Mouse (Mus musculus): ENCODE measurements around the gene Hspa1a. TPM values are rescaled to one million over a fixed set of nuclear protein-coding genes. Genes with fewer than 3 reads are reported as not detected.
"Not testable (repeated sequence)": the region's sequence is repeated elsewhere in the genome, so short reads cannot be mapped to it uniquely, and the experiment has no call there.

Gene Hspa1a
- total and polyA plus RNA-seq, 2 experiments from 2014 or later = 8.5 to 13.8 TPM

DNA sequence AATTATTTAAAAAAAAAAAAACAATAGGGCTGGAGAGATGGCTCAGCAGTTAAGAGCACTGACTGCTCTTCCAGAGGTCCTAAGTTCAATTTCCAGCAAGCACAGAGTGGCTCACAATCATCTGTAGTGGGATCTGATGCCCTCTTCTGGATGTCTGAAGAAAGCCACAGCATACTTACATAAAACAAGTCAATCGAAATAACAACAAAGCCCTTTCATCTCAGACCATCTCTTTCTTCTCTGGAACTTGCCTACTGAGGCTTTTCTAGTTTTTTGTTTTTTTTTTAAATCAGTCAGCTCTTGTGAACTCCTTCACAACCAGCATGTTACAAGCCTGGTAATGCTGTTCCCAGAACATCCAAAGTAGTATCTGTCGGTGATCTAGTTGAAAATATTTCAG, 8.7 kb upstream of the Hspa1a start:
- H3K9ac ChIP-seq = peak overlapping the region; percentile 73
- peak overlapping the region; percentile 91 for H3K4me2 ChIP-seq (ENCODE audit: low read depth)
- no peaks in the 10 kb centered on the region for H3K9me3 ChIP-seq (ENCODE audit: low read length)
- H3K4me1 ChIP-seq (ENCODE audit: insufficient read depth) = peaks cover 6% of the 10 kb centered on the region
- 12% methylated on average over 2 of the region's 2 CpGs for WGBS
- no peak overlapping the region for H3K27ac ChIP-seq (ENCODE audit: low read depth, low read length)
- peak; percentile 67 for TF ChIP-seq CTCF (IDR thresholded peaks at IDR 0.05; ENCODE audit: low read depth)
- peak overlapping the region; percentile 94 for H3K4me3 ChIP-seq (ENCODE audit: low read depth, low read length)
- DNase-seq (peak; percentile 36), ATAC-seq (no peak)
- H3K27me3 ChIP-seq (ENCODE audit: insufficient read depth, low read length) = no peaks in the 10 kb centered on the region
- H3K36me3 ChIP-seq (ENCODE audit: insufficient read depth) = peaks cover 6% of the 10 kb centered on the region; the same call in 1 of the 2 replicates

DNA sequence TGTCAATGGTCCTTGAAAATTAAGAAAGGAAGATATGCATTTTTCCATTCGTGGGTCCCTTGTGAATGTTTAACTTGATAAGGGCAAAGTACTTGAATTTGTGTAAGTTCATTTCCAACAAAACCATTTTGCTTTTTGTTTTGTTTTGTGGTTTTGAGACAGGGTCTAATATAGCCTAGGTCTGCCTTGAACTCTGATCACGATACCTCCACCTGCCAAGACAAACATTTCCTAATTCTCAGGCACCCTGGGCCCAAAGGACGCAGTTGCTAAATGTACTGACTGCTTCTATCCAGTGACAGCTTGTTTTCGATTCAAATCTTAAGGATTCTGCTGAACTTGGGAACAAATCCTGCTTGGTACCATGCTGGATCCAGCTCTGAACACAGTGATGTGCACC, 7.7 kb upstream of the Hspa1a start:
- no peak overlapping the region for H3K4me3 ChIP-seq (ENCODE audit: low read depth, low read length)
- H3K4me2 ChIP-seq (ENCODE audit: low read depth) = no peak overlapping the region
- no peaks in the 10 kb centered on the region for H3K36me3 ChIP-seq (ENCODE audit: insufficient read depth)
- H3K27ac ChIP-seq (ENCODE audit: low read depth, low read length) = no peak overlapping the region
- no peaks in the 10 kb centered on the region for H3K9me3 ChIP-seq (ENCODE audit: low read length)
- ATAC-seq (no peak), DNase-seq (no peak)
- no peak for TF ChIP-seq CTCF (IDR thresholded peaks at IDR 0.05; ENCODE audit: low read depth)
- peaks cover 6% of the 10 kb centered on the region for H3K4me1 ChIP-seq (ENCODE audit: insufficient read depth)
- no peak overlapping the region for H3K9ac ChIP-seq
- no peaks in the 10 kb centered on the region for H3K27me3 ChIP-seq (ENCODE audit: insufficient read depth, low read length)
- 97% methylated on average over 4 of the region's 4 CpGs for WGBS

DNA sequence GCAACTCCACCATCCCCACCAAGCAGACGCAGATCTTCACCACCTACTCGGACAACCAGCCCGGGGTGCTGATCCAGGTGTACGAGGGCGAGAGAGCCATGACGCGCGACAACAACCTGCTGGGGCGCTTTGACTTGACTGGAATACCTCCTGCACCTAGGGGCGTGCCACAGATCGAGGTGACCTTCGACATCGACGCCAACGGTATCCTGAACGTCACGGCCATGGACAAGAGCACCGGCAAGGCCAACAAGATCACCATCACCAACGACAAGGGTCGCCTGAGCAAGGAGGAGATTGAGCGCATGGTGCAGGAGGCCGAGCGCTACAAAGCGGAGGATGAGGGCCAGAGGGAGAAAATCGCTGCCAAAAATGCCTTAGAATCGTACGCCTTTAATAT, 6.3 kb upstream of the Hspa1a start:
- TF ChIP-seq CTCF (IDR thresholded peaks at IDR 0.05; ENCODE audit: low read depth) = no peak
- 91% methylated on average over 27 of the region's 27 CpGs for WGBS
- peaks cover 6% of the 10 kb centered on the region for H3K4me1 ChIP-seq (ENCODE audit: insufficient read depth)

DNA sequence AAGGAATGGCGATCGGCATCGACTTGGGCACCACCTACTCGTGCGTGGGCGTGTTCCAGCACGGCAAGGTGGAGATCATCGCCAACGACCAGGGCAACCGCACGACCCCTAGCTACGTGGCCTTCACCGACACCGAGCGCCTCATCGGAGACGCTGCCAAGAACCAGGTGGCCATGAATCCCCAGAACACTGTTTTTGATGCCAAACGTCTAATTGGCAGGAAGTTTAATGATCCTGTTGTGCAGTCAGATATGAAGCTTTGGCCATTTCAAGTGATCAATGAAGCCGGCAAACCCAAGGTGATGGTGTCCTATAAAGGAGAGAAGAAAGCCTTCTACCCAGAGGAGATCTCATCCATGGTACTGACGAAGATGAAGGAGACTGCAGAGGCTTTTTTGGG, 5.0 kb upstream of the Hspa1a start:
- no peak overlapping the region for H3K9ac ChIP-seq
- DNase-seq = no peak
- no peak overlapping the region for H3K4me2 ChIP-seq (ENCODE audit: low read depth)
- no peak for TF ChIP-seq CTCF (IDR thresholded peaks at IDR 0.05; ENCODE audit: low read depth)
- H3K27ac ChIP-seq (ENCODE audit: low read depth, low read length) = no peak overlapping the region
- H3K36me3 ChIP-seq (ENCODE audit: insufficient read depth) = no peaks in the 10 kb centered on the region
- peaks cover 4% of the 10 kb centered on the region for H3K4me1 ChIP-seq (ENCODE audit: insufficient read depth)
- H3K4me3 ChIP-seq (ENCODE audit: low read depth, low read length) = no peak overlapping the region
- 96% methylated on average over 20 of the region's 20 CpGs for WGBS
- ATAC-seq = no peak
- no peaks in the 10 kb centered on the region for H3K27me3 ChIP-seq (ENCODE audit: insufficient read depth, low read length)
- H3K9me3 ChIP-seq (ENCODE audit: low read length) = no peaks in the 10 kb centered on the region

More for the DNA sequence above, 6.3 kb upstream of the Hspa1a start:
- DNase-seq (no peak), ATAC-seq (no peak)
- Histone ChIP-seq H3K27ac (ENCODE audit: low read depth, low read length) (no peak overlapping the region), H3K27me3 (ENCODE audit: insufficient read depth, low read length) (no peaks in the 10 kb centered on the region), H3K36me3 (ENCODE audit: insufficient read depth) (no peaks in the 10 kb centered on the region), H3K4me3 (ENCODE audit: low read depth, low read length) (no peak overlapping the region), H3K9ac (no peak overlapping the region), H3K4me2 (ENCODE audit: low read depth) (no peak overlapping the region), H3K9me3 (ENCODE audit: low read length) (no peaks in the 10 kb centered on the region)

DNA sequence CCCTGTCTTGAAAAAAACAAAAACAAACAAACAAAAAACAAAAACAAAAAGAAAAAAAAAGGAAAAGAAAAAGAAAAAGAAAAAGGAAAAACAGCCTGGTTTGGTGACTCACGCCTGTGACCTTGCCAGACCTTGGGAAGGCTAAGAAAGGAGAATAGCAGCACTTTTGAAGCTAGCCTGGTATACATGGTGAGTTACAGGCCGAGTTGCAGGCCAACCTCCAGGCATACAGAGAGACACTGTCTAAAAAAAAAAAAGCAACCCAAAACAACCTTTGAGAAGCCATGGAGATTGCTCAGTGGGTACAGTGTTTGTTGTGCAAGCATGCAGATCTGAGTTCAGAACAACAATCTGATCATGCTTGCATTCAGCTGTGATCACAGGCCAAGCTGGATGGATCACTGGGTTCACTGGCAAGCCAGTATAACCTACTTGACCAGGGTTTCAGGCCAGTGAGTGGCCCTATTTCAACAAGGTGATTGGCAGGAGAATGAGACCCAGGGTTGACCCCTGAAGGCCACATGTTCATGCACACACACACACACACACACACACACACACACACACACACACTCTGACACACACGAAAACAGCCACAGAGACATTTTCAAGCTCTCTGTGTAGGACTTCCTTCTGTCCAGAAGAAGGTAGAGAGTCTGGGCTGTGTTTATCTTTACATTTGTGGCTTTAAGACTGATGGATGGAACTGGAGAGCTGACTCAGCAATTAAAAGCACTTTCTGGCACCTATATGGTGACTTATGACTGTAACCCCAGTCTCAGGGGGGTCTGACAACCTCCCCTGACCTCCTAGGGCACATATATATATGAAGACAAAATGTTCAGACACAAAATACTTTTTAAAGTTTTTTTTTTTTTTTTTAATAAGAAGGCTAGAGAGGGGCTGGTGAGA, 3.9 kb upstream of the Hspa1a start:
- no peaks in the 10 kb centered on the region for H3K36me3 ChIP-seq (ENCODE audit: insufficient read depth)
- DNase-seq = no peak
- no peak overlapping the region for H3K9ac ChIP-seq
- H3K4me2 ChIP-seq (ENCODE audit: low read depth) = no peak overlapping the region
- no peak for TF ChIP-seq CTCF (IDR thresholded peaks at IDR 0.05; ENCODE audit: low read depth)
- H3K27me3 ChIP-seq (ENCODE audit: insufficient read depth, low read length) = no peaks in the 10 kb centered on the region
- ATAC-seq = no peak
- H3K9me3 ChIP-seq (ENCODE audit: low read length) = no peaks in the 10 kb centered on the region
- no peak overlapping the region for H3K4me3 ChIP-seq (ENCODE audit: low read depth, low read length)
- H3K4me1 ChIP-seq (ENCODE audit: insufficient read depth) = peaks cover 4% of the 10 kb centered on the region
- 82% methylated on average over 3 of the region's 3 CpGs for WGBS
- H3K27ac ChIP-seq (ENCODE audit: low read depth, low read length) = no peak overlapping the region

DNA sequence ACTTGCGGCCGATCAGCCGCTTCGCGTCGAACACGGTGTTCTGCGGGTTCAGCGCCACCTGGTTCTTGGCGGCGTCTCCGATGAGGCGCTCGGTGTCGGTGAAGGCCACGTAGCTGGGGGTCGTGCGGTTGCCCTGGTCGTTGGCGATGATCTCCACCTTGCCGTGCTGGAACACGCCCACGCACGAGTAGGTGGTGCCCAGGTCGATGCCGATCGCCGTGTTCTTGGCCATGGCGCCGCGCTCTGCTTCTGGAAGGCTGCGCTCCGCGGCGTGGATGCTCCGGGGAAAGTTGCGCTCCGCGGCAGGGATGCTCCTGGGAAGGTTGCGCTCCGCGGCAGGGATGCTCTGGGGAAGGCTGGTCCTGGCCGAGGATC, 275 bp downstream of the Hspa1a start:
- H3K27ac ChIP-seq (ENCODE audit: low read depth, low read length); DNase-seq; H3K36me3 ChIP-seq (ENCODE audit: insufficient read depth); H3K4me1 ChIP-seq (ENCODE audit: insufficient read depth); H3K9me3 ChIP-seq (ENCODE audit: low read length); H3K9ac ChIP-seq; H3K27me3 ChIP-seq (ENCODE audit: insufficient read depth, low read length): not testable (repeated sequence)
- 0% methylated on average over 20 of the region's 43 CpGs for WGBS
- ATAC-seq = peak; percentile 68
- peak overlapping the region; percentile 39 for H3K4me3 ChIP-seq (ENCODE audit: low read depth, low read length)
- peak overlapping the region; percentile 51 for H3K4me2 ChIP-seq (ENCODE audit: low read depth)

DNA sequence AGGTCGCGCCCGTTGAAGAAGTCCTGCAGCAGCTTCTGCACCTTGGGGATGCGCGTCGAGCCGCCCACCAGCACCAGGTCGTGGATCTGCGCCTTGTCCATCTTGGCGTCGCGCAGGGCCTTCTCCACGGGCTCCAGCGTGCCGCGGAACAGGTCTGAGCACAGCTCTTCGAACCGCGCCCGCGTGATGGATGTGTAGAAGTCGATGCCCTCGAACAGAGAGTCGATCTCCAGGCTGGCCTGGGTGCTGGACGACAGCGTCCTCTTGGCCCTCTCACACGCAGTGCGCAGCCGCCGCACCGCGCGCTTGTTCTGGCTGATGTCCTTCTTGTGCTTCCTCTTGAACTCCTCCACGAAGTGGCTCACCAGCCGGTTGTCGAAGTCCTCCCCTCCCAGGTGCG, 1.1 kb downstream of the Hspa1a start:
- not testable (repeated sequence) for H3K4me1 ChIP-seq (ENCODE audit: insufficient read depth); H3K9ac ChIP-seq; ATAC-seq; H3K27me3 ChIP-seq (ENCODE audit: insufficient read depth, low read length); DNase-seq; H3K4me2 ChIP-seq (ENCODE audit: low read depth); H3K36me3 ChIP-seq (ENCODE audit: insufficient read depth); H3K27ac ChIP-seq (ENCODE audit: low read depth, low read length); H3K9me3 ChIP-seq (ENCODE audit: low read length); H3K4me3 ChIP-seq (ENCODE audit: low read depth, low read length)
- 60% methylated on average over 2 of the region's 37 CpGs for WGBS

DNA sequence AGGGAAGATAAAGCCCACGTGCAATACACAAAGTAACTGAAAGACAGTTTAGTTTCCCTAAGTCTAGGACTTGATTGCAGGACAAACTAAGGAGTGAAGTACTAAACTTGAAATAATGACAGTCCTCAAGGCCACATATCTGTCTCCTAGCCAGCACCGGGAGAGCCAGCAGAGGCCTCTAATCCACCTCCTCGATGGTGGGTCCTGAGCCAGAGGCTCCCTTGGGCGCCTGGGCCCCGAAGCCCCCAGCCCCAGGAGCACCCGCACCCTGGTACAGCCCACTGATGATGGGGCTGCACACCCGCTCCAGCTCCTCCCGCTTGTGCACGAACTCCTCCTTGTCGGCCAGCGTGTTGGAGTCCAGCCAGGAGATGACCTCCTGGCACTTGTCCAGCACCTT, 2.1 kb downstream of the Hspa1a start, which contains the start of gene Gm20481:
Gene Gm20481 (plus strand): TSS at position 91 of the 400 bp plus-strand sequence.
- not testable (repeated sequence) for H3K36me3 ChIP-seq (ENCODE audit: insufficient read depth); H3K27ac ChIP-seq (ENCODE audit: low read depth, low read length); H3K4me2 ChIP-seq (ENCODE audit: low read depth); ATAC-seq; H3K4me3 ChIP-seq (ENCODE audit: low read depth, low read length); H3K9ac ChIP-seq; DNase-seq; H3K9me3 ChIP-seq (ENCODE audit: low read length); H3K27me3 ChIP-seq (ENCODE audit: insufficient read depth, low read length); H3K4me1 ChIP-seq (ENCODE audit: insufficient read depth)
- 72% methylated on average over 6 of the region's 11 CpGs for WGBS

Measured in forebrain, postnatal 0 days (tissue).